Mouse (Mus musculus) left cerebral cortex, adult 11 months (tissue): ENCODE measurements at regions not wholly inside any gene's neighbourhood (a gene's known extent, or its start where the extent isn't known, plus 50 kb on each side); places are given as distances from the start of the nearest gene placed in this dataset.
A peak's percentile ranks its signal among the peaks of the same experiment; 100 is the strongest.

Experiments
- DNase-seq: peaks from one replicate; pipeline ENCODE4 v3.0.0; 2022; ENCODE audit warnings: low spot score

DNA sequence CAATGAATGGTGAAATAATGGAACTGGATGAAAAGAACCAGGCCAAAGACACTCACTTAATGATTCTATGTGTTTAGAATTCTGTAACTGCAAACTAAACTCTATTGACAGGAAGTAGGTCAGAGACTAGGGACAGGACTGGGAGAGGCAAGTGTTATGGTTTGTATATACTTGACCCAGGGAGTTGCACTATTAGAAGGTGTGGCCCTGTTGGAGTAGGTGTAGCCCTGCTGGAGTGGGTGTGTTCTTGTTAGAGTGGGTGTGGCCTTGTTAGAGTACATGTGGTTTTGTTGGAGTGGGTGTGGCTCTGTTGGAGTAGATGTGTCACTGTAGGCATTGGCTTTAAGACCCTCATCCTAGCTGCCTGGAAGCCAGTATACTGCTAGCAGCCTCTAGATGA is 93.0 kb upstream of the Npas2 start:
- DNase-seq = no peak

DNA sequence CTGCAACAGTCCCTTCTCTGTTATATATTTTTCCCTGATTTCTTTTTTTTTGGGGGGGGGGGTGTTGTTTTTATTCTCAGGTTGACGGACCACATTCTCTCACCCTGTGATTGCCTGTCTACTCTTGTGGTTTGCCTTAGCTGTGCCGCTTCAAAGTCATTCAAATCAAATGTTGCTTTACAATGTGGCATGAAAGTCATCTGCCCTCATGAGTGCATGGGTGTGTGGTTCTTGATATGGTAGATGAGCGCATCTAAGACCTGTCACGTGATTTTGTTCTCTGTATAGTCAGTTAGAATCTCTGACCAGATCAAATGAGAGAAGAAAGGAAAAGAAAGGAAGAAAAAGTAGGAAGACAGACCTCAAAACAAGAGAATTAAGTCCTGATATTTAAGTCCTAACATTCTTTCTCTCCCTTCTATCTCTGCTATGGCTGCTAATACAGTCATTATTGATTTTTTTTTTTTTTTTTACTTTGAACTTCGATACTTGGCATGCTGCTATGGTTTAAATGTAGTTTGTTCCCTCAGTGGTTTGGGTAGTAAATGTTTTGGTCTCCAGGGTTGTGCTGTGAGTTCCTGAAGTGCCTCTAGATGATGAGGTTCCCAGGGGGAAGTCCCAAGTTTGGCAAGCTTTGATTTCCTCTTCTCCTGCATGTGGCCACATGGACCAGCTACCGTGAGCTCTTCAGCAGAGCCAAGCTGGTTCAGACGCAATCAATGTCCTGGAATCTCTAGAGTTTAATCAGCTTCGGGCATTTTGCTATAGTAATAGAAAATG is 91.2 kb upstream of the Npas2 start:
- no peak for DNase-seq

- DNase-seq = no peak
Measured at GRCm38 (mm10) chr1:39102989-39103910, 90.3 kb upstream of the Npas2 start.

DNA sequence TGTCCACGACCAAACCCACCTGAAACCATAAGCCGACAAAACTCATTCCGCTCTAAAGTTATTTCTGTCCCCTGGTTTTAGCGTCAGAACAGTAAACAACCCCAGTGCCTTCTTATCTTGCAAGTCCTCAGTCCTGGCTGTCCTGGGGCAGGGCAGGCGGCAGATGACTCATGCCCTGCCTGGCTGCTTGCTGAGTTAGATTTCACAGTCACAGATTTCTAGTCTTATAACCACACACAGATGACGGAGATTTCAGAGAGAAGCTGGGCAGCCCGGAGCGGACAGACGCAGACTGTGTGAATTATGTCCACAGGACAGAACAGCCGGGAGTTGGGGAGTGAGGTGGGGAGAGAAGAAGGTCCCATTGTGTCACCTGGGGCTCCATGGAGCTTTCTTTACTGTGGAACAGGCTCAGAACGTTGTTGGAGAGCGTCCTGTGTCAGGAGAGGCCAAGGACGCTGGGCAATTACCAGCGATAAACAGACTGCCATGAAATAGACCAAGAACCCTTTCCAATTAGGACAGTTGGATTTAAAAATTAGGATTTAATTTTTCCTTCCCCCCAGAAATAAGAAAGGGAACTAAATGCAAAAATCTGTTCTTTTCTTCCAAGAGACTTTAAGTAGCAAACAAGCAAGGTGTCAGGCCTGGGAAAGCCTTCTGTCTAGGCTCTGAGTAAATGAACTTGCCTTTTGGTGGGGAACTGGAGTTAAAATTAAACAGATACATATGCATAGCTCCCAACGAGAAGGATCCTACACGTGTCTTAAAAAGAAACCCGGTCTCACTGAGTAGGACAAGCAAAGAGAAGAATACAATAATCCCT is 87.8 kb upstream of the Npas2 start:
- no peak for DNase-seq

GRCm38 (mm10) chr1:39106372-39106643 is 87.2 kb upstream of the Npas2 start:
- DNase-seq = no peak

DNA sequence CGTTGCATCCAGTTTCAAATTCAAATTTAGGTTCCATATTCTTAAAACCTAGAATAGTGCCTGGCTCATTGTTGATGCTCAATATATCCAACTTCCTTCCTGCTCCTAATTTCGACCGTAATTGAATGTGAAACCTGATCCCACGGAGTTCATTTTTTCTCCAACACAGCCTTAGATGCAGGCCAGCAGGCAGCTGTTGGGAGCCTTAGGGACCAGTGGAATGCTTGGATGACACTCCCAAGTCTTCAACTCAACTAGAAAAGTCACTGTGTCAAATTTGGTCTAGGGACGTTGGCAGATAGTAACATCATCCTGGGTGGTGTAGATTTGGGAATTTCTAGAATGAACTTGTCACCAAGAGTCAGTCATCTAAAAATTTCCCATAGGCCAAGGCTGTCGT is 86.9 kb upstream of the Npas2 start:
- DNase-seq = no peak

GRCm38 (mm10) chr1:39116319-39116718 is 77.2 kb upstream of the Npas2 start:
- DNase-seq = no peak

- DNase-seq = no peak
Measured at GRCm38 (mm10) chr1:39122316-39123015, 71.1 kb upstream of the Npas2 start.

DNA sequence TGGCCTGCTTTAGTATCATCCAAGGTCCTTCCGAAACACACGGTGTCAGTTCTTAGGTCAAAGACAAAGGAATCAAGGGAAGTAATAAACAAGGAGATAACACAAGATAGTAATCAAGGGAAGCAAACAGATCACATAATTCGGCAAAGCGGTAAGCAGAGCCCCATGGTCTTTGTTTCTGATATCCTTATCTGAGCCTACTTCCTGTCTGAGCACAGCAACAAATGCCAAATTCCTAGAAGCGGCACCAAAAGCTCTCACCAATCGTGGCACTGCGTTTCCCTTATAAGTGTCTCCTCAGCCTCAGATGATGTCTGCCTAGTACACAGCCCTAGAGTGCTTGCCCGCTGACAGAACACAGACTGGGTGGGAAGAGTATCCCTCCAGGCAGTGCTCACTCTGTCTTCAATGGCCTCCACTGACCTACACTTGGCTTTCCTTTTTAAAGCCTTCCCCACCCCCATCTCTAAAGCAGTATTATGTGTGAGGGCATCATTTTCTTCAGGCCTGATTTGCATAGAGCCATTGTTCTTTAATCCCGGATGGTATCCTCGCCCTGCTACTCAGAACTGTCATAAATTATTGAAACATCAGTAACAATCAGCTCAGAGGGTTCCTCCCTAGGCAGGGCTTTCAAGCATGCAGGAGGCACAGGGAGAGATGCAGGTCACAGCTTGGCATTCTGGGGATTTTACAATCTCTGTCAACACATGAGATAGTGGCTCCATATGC is 70.3 kb upstream of the Npas2 start:
- no peak for DNase-seq

- DNase-seq = no peak
Measured at GRCm38 (mm10) chr1:39123813-39124146, 69.8 kb upstream of the Npas2 start.

GRCm38 (mm10) chr1:39134521-39134920 is 59.0 kb upstream of the Npas2 start:
- DNase-seq = no peak

DNA sequence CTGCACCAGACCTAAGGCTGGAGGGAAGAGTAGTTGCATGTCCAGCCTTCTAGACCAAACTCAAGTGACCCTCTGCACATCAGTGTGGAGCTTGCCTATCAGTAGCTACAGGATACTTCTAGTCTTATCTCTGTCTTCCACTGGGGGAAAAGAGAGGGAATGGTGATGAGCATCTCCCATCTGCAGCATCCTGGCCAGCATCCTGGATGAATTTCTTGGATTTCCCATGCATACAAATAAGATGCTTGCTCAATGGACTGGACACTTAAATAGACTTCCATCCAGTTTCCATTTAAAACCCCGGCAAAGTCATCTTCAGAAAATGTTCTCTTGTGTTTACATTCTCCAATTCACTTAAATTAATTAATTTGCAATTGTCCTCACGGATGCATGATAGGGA is 50.5 kb upstream of the Npas2 start:
- peak; percentile 16 for DNase-seq

- DNase-seq = no peak
Measured at GRCm38 (mm10) chr1:39143626-39144025, 49.9 kb upstream of the Npas2 start.
